Mouse (Mus musculus) ES-E14 (cell line): ENCODE results near the gene Itgae. TPM values are rescaled to one million over a fixed set of nuclear protein-coding genes. Genes with fewer than 3 reads are reported as not detected.

Source experiments
- DNase-seq: peaks from one replicate; pipeline ENCODE4 v3.0.0-alpha.2; 2013; ENCODE audit warnings: low read depth, low spot score
- H3K27ac ChIP-seq: 2 replicates; pipeline ENCODE4 v1.5.1; 2012; ENCODE audit warnings: low read depth, mild to moderate bottlenecking, low read length, moderate library complexity, mixed read lengths; ENCODE audit not compliant: poor library complexity, insufficient read depth, severe bottlenecking
- H3K36me3 ChIP-seq: 2 replicates; pipeline ENCODE4 v1.6.1; 2012; ENCODE audit warnings: mild to moderate bottlenecking, low read length, moderate library complexity, mixed read lengths; ENCODE audit not compliant: control insufficient read depth, poor library complexity, insufficient read depth, severe bottlenecking
- H3K4me1 ChIP-seq, 2 experiments: fragments of 150-350 bp in 1 of 2; sonication (generic) in 1 of 2; 2 replicates each; pipeline ENCODE4 v1.6.1; 2012; ENCODE audit warnings: low read length in 2 of 2, mild to moderate bottlenecking in 1 of 2, mixed read lengths in 1 of 2; ENCODE audit not compliant: control insufficient read depth in 2 of 2, insufficient read depth in 2 of 2, poor library complexity in 1 of 2
- H3K4me3 ChIP-seq, 2 experiments: fragments of 150-350 bp in 1 of 2; sonication (generic) in 1 of 2; 2 replicates each; pipeline ENCODE4 v1.5.1; 2012; ENCODE audit warnings: low read length in 2 of 2, low read depth in 1 of 2, mild to moderate bottlenecking in 1 of 2, mixed read lengths in 1 of 2; ENCODE audit not compliant: insufficient read depth in 1 of 2, poor library complexity in 1 of 2, severe bottlenecking in 1 of 2
- H3K9ac ChIP-seq: 2 replicates; pipeline ENCODE4 v1.6.1; 2012; ENCODE audit warnings: low read depth, mild to moderate bottlenecking, low read length, mixed read lengths; ENCODE audit not compliant: poor library complexity, insufficient read depth, severe bottlenecking
- H3K9me3 ChIP-seq: fragments of 150-350 bp; sonication (generic); 2 replicates; pipeline ENCODE4 v1.6.1; 2012; ENCODE audit warnings: low read depth, mild to moderate bottlenecking, low read length; ENCODE audit not compliant: control insufficient read depth, insufficient read depth
- CHD2 ChIP-seq: IDR thresholded peaks from 2 replicates; pipeline ENCODE4 v1.6.1; 2014; ENCODE audit warnings: mild to moderate bottlenecking, low read depth, low read length, inconsistent platforms
- HCFC1 ChIP-seq: IDR thresholded peaks from 2 replicates; pipeline ENCODE4 v1.6.1; 2012; ENCODE audit warnings: low read length, inconsistent platforms, borderline replicate concordance; ENCODE audit not compliant: insufficient read depth
- MAFK ChIP-seq: IDR thresholded peaks from 2 replicates; pipeline ENCODE4 v1.6.1; 2014; ENCODE audit warnings: mild to moderate bottlenecking, low read depth, low read length, inconsistent platforms; ENCODE audit not compliant: insufficient read depth
- ZC3H11A ChIP-seq: IDR thresholded peaks from 2 replicates; pipeline ENCODE4 v1.6.1; 2012; ENCODE audit warnings: low read depth, mild to moderate bottlenecking, inconsistent platforms, low read length, borderline replicate concordance
- ZNF384 ChIP-seq: IDR thresholded peaks from 2 replicates; pipeline ENCODE4 v1.6.1; 2012; ENCODE audit warnings: low read depth, low read length, inconsistent platforms
- in situ Hi-C, 2 experiments: fragments of 600-800 bp; cut with MboI; formaldehyde crosslinking; loops; one replicate each; pipeline ENCODE4 v1.15.1; 2025; ENCODE audit warnings: low sequenced_read_pairs in 2 of 2, inconsistent platforms in 1 of 2; ENCODE audit not compliant: unreplicated experiment in 2 of 2
- total RNA-seq: library from RNA; depleted of rRNA; stranded (reverse); fragments of 300-350 nt; gene quantifications from 2 replicates; pipeline ENCODE4 v1.2.3, GENCODE M21; 2012

The Itgae gene
- total RNA-seq, 1 experiment = 0.45 TPM

- Histone ChIP-seq H3K9ac (peak overlapping the region; percentile 98), H3K9me3 (no peaks in the 10 kb centered on the region), H3K27ac (no peak overlapping the region), H3K4me1 (peaks cover 1 to 19% of the 10 kb centered on the region in 2 experiments; a peak in 2 of 4 replicates), H3K4me3 (peak overlapping the region; percentile 78 to 97), H3K36me3 (peaks cover 17% of the 10 kb centered on the region)
- no peak for DNase-seq
- no peak for TF ChIP-seq MAFK
- TF ChIP-seq CHD2 = no peak
- TF ChIP-seq ZC3H11A = no peak
- no peak for TF ChIP-seq ZNF384
- TF ChIP-seq HCFC1 = no peak
- in situ Hi-C loops = no loop called here
These were observed 46.7 kb downstream of the Itgae start for GRCm38 (mm10) chr11:73137116-73137515.

GRCm38 (mm10) chr11:73137591-73138501, 47.5 kb downstream of the Itgae start, which contains the start of gene Haspin:
TSS of gene Haspin (minus strand) at chr11:73138294.
- Histone ChIP-seq H3K9me3 (no peaks in the 10 kb centered on the region), H3K36me3 (peaks cover 13% of the 10 kb centered on the region), H3K27ac (no peak within 1 kb of the TSS), H3K4me3 (peak within 1 kb of the TSS; percentile 78 to 97), H3K9ac (peak within 1 kb of the TSS; percentile 98), H3K4me1 (peaks cover 1 to 19% of the 10 kb centered on the region in 2 experiments; a peak in 2 of 4 replicates)
- in situ Hi-C loops = no loop called here
- TF ChIP-seq MAFK = peak; percentile 78
- peak; percentile 81 for TF ChIP-seq HCFC1
- peak; percentile 99 for TF ChIP-seq CHD2
- no peak for TF ChIP-seq ZC3H11A
- DNase-seq = peak; percentile 86

GRCm38 (mm10) chr11:73144261-73144681, 53.9 kb downstream of the Itgae start:
- in situ Hi-C loops = no loop called here
- Histone ChIP-seq H3K36me3 (no peaks in the 10 kb centered on the region), H3K4me1 (peaks cover 6 to 28% of the 10 kb centered on the region in 2 experiments), H3K4me3 (no peak overlapping the region), H3K9ac (no peak overlapping the region), H3K9me3 (no peaks in the 10 kb centered on the region), H3K27ac (no peak overlapping the region)
- DNase-seq = no peak
- TF ChIP-seq ZNF384 (no peak), MAFK (no peak), ZC3H11A (no peak), HCFC1 (no peak), CHD2 (no peak)

DNA sequence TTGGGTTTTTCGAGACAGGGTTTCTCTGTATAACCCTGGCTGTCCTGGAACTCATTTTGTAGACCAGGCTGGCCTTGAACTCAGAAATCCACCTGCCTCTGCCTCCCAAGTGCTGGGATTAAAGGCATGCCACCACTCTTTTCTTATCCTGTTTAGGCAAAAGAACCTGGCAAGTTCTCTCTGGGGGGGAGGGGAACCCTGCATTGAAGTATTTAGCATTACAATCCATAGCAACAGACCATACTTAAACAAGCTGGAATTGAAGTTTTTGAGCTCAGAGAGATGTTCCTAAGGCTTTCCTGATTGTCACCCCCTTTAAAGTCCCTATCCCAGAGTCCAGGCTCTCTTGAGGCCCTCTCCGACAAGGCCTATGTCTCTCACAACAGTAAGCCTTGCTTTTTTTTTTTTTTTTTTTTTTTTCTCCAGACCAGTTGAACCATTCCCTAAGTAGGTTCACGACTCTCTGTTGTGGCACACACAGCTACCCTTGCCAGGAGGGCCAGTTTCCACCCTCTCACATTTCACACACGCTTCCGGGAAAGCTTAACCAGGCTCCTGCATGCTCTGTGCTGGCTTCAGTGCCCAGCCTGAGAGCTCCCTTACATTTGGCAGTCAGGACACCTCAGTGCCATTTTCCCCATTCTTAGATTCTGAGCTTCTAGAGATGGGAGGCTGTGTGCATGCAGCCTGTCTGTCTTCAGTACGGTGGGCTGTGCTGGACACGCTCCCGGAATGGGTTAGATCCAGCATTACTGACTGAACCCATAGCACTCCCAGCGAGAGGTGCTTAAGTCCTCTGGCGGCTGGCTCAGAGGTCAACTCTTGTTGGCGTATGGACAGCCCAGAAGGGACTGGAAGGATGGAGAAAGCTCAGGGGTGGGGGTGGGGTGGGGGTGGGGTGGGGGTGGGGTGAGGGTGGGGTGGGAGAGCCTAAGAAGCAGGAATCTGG, 55.9 kb downstream of the Itgae start:
- no peak for DNase-seq
- Histone ChIP-seq H3K27ac (peak overlapping the region; percentile 95), H3K4me1 (peaks cover 6 to 25% of the 10 kb centered on the region in 2 experiments), H3K9me3 (no peaks in the 10 kb centered on the region), H3K9ac (peak overlapping the region; percentile 38; the same call in 1 of the 2 replicates), H3K36me3 (no peaks in the 10 kb centered on the region), H3K4me3 (peak overlapping the region; percentile 14 to 48; a peak in 3 of 4 replicates)
- in situ Hi-C loops = no loop called here
- TF ChIP-seq ZNF384 (peak; percentile 69), HCFC1 (no peak), MAFK (no peak), ZC3H11A (no peak)
